Mouse (Mus musculus) regulatory T cell (primary cell): ENCODE measurements around the gene Nhlh1.

ENCODE experiments used
- in situ Hi-C: fragments of 300-600 bp; cut with MboI, MseI; formaldehyde crosslinking; loops from one replicate; pipeline ENCODE4 v1.15.1; 2025; ENCODE audit warnings: high pct_unique_total_duplicates

Gene Nhlh1

DNA sequence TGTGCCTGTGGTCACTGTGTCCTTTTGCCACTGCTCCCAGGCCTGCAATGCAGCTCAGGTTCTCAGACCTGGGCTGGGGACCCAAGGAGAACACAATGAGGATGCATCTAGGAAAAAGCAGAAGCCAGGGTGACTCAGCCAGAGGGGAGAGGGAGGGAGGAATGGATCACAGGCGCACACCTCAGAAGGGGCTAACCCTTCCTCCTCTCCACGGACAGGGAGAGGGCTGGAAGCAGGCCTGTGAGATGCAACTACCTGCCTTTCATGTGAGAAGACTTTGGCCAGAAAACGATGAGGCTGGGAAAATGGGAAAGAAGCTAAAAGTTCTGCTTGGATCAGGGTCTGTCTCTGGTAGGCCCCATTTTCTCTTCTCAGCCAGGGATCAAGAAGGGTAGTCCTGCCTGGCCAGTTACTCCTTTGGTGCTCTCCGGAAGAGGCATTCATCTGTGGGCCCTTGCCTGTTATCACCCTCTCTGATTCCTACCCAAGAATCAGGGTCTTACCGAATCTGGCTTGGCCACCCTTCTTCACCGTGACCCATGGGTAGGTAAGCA, 39.8 kb downstream of the Nhlh1 start:
- in situ Hi-C loops = no loop called here

- in situ Hi-C loops = no loop called here
Measured at GRCm38 (mm10) chr1:172016660-172017516, 40.5 kb downstream of the Nhlh1 start.

DNA sequence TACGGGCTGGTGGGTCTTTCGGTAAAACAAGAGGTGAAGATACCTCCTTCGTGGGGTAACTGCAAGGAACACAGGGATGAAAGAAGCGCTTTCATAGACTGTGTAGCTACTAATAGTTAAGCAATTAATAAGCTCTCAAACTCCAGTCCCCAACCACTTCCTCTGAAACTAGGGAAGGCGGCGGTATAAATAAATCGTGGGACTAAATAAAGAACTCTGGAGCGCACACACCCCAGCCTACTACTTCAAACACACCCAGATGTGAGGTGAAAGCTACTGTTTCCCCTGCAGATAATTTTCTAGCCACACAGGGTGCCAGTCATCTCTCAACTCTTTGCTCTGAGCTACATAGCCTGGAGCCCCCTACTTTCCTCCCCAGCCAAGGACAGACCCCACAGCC, 41.3 kb downstream of the Nhlh1 start:
- in situ Hi-C loops = no loop called here

DNA sequence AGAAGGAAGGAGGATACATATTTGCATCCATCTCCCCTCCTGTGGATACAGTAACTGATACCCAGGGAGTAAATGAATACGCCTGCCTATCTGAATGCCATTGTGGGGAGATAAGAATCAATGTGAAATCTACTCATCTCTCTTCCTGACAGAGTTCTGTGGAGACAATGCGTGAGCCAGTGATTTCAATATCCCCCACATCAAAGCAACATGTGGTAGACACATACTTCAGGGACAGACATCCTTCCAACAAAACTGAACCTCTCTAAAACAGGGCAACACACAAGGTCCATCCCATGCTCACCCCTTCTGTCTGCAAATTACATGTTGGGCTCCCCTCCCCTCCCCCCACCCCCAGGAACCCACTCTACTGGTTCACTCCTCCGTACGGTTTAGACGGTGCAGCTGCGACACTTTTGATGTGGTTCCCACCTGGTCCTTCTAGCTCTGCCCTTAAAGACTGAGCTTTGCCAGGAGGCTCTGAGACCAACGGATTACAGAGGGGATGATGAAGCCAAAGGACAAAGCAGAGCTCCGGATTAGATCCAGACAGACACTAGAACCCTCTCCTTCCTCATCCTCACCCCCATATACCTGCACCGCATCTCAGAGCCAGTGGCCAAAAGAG, 41.9 kb downstream of the Nhlh1 start:
- in situ Hi-C loops = no loop called here

DNA sequence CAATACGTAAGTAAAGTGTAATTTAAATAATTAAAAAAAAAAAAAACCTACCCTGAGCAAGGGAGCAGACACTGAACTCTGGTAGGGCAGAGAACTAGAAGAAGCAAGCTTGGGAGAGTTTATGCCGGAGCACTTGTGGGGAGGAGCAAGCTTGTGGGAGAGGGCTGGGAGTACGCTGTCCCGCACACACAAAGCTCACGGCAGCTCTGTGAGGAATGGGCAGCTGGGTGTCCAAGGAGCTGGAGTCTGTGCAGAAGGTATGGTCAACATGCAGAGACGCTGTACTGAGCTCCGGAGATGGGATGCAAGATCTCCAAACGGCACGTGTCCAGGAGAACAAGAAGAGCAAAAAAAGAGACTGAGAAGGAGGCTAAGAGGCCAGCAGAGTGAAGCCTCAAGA, 42.6 kb downstream of the Nhlh1 start:
- in situ Hi-C loops = loop anchor here (5.0 kb wide), 1 partner anchor 197 kb away; no protein-coding TSS in a partner anchor

- in situ Hi-C loops = loop anchor here (5.0 kb wide), 1 partner anchor 195 kb away; no protein-coding TSS in a partner anchor
Measured at GRCm38 (mm10) chr1:172012030-172012429, 45.3 kb downstream of the Nhlh1 start.

GRCm38 (mm10) chr1:172010042-172010824, 47.1 kb downstream of the Nhlh1 start:
- in situ Hi-C loops = loop anchor here (5.0 kb wide), 1 partner anchor 193 kb away; no protein-coding TSS in a partner anchor

DNA sequence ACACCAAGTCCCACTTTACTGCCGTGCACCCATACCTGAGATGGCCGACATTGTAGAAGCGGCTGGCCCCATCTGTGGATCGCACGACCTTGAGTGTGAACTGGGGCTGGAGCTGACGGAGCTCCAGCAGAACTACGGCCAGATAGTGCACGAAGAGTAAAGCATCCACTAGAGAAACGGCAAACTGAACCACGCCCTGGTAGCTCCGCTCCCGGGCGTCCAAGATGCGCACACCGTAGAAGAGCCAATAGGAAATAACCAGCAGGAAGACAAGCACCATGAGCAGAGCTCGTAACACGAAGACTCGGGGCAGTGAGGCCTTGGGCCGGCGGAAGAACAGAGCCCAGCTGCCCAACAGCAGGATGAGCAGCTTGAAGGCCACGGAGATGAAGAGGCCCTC, 48.0 kb downstream of the Nhlh1 start:
- in situ Hi-C loops = no loop called here

DNA sequence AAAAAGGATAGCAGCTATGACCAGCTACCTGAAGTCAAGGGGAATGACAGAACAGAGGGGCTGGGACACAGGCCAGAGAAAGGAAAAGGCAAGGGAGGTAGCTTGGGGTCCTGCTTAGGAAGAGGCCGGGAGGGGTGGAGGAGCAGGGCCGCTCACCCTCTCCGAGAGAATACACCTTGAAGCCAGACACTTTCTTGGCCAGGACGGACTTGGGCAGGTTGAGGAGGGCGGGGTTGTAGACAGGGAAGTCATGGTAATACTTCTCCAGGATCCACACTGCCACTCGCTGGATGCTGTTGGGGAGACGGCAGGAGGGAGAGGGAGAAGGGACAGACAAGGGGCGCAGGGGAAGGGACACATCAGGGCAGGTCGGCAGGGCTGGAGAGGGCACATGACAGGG, 49.0 kb downstream of the Nhlh1 start:
- in situ Hi-C loops = no loop called here

- in situ Hi-C loops = no loop called here
Measured at GRCm38 (mm10) chr1:172007761-172008160, 49.6 kb downstream of the Nhlh1 start.
